ENCODE assay signal across 10 mouse cellular contexts in genomic region chr8:20598300-20599170, GRCm38 (mm10). TPM values are rescaled to one million over a fixed set of nuclear protein-coding genes. Genes with fewer than 3 reads are reported as not detected.
DNase-seq lines count a peak whose midpoint lies in the region; ATAC-seq lines count a peak whose summit lies in the region.
"Not testable (repeated sequence)": the region's sequence is repeated elsewhere in the genome, so short reads cannot be mapped to it uniquely, and the experiment has no call there.
"Had no signal": no experiment of that assay in that cellular context is flagged by ENCODE, and none has a peak within 500 bp of the region (broad histone marks: within the 10 kb centered on the region; RNA-seq: fewer than 3 reads in every experiment).

No protein-coding gene starts in this region.

- not testable (repeated sequence) for H3K27ac ChIP-seq in forebrain, embryonic 12.5 days; heart, embryonic 16.5 days (ENCODE audit: low read length); intestine, embryonic 14.5 days (ENCODE audit: low read depth); limb, embryonic 11.5 days (replicated peaks; ENCODE audit: low read depth, low read length); liver, embryonic 16.5 days (ENCODE audit: low read length); midbrain, embryonic 14.5 days (replicated peaks; ENCODE audit: low read depth, low read length)

- H3K9ac ChIP-seq in forebrain, embryonic 12.5 days; heart, embryonic 16.5 days (ENCODE audit: low read length); intestine, embryonic 14.5 days (ENCODE audit: low read length); limb, embryonic 11.5 days (ENCODE audit: low read length); liver, embryonic 16.5 days (ENCODE audit: low read depth, low read length); midbrain, embryonic 14.5 days (replicated peaks; ENCODE audit: low read length): not testable (repeated sequence)

- not testable (repeated sequence) for H3K4me1 ChIP-seq in forebrain, embryonic 12.5 days; heart, embryonic 16.5 days (ENCODE audit: control insufficient read depth, insufficient read depth, low read length); intestine, embryonic 14.5 days (replicated peaks; ENCODE audit: control insufficient read depth, insufficient read depth, low read length); limb, embryonic 11.5 days (ENCODE audit: control insufficient read depth, insufficient read depth, low read length); liver, embryonic 16.5 days (ENCODE audit: control insufficient read depth, low read depth, low read length); midbrain, embryonic 14.5 days (ENCODE audit: control insufficient read depth, insufficient read depth, low read length)

- 82% methylated on average over 9 of the region's 10 CpGs for WGBS in forebrain, embryonic 12.5 days
- 79% methylated on average over 5 of the region's 10 CpGs for WGBS in heart, embryonic 16.5 days
- WGBS in intestine, embryonic 14.5 days = 78% methylated on average over 5 of the region's 10 CpGs
- WGBS in limb, embryonic 11.5 days = 84% methylated on average over 5 of the region's 10 CpGs
- WGBS in liver, embryonic 16.5 days (ENCODE audit: insufficient replicate concordance) = 55% methylated on average over 5 of the region's 10 CpGs
- WGBS in midbrain, embryonic 14.5 days = 84% methylated on average over 5 of the region's 10 CpGs

- H3K27me3 ChIP-seq in forebrain, embryonic 12.5 days; heart, embryonic 16.5 days (ENCODE audit: control insufficient read depth, insufficient read depth, low read length); intestine, embryonic 14.5 days (replicated peaks; ENCODE audit: control insufficient read depth, insufficient read depth, low read length); limb, embryonic 11.5 days (ENCODE audit: control insufficient read depth, insufficient read depth, low read length); liver, embryonic 16.5 days (ENCODE audit: control insufficient read depth, insufficient read depth, low read depth, low read length); midbrain, embryonic 14.5 days (ENCODE audit: control insufficient read depth, insufficient read depth, low read length): not testable (repeated sequence)

- not testable (repeated sequence) for H3K36me3 ChIP-seq in forebrain, embryonic 12.5 days (replicated peaks); heart, embryonic 16.5 days (ENCODE audit: control insufficient read depth, insufficient read depth); intestine, embryonic 14.5 days (ENCODE audit: control insufficient read depth, insufficient read depth, low read length); limb, embryonic 11.5 days (ENCODE audit: control insufficient read depth, insufficient read depth, low read length); liver, embryonic 16.5 days (ENCODE audit: control insufficient read depth, insufficient read depth); midbrain, embryonic 14.5 days (ENCODE audit: control insufficient read depth, insufficient read depth, low read length)

- DNase-seq in intestine, embryonic 14.5 days (ENCODE audit: low spot score); limb, embryonic 11.5 days (ENCODE audit: low spot score); midbrain, embryonic 14.5 days: not testable (repeated sequence)

- peak; percentile 76 for ATAC-seq in forebrain, embryonic 12.5 days (ENCODE audit: low FRiP score)
- ATAC-seq in heart, embryonic 16.5 days (replicated peaks; ENCODE audit: extremely low read depth, insufficient read depth, low FRiP score) = peak; percentile 41; the same call in 1 of the 2 replicates
- ATAC-seq in intestine, embryonic 14.5 days (replicated peaks; ENCODE audit: low FRiP score, low TSS enrichment, low read depth) = peak; percentile 86
- ATAC-seq in limb, embryonic 11.5 days (ENCODE audit: insufficient number of reproducible peaks, low FRiP score, low TSS enrichment, low read depth) = peak; percentile 82
- ATAC-seq in liver, embryonic 16.5 days (ENCODE audit: low read depth) = peak; percentile 51; the same call in 1 of the 2 replicates
- peak; percentile 86 for ATAC-seq in midbrain, embryonic 14.5 days (ENCODE audit: low FRiP score, low TSS enrichment)
- peak; percentile 23; the same call in 1 of the 2 replicates for ATAC-seq in neutrophil, adult 5-6 weeks (ENCODE audit: extremely low read depth, insufficient number of reproducible peaks, low FRiP score, poor library complexity, severe bottlenecking)

- H3K4me2 ChIP-seq in forebrain, embryonic 12.5 days; heart, embryonic 16.5 days (ENCODE audit: low read depth, low read length); intestine, embryonic 14.5 days (ENCODE audit: low read length); limb, embryonic 11.5 days (ENCODE audit: low read depth, severe bottlenecking); liver, embryonic 16.5 days (ENCODE audit: low read depth, low read length); midbrain, embryonic 14.5 days (ENCODE audit: low read length): not testable (repeated sequence)

- H3K4me3 ChIP-seq in forebrain, embryonic 12.5 days (replicated peaks); heart, embryonic 16.5 days (ENCODE audit: low read length); intestine, embryonic 14.5 days (ENCODE audit: low read depth, low read length); limb, embryonic 11.5 days (ENCODE audit: low read depth, low read length); liver, embryonic 16.5 days (ENCODE audit: low read depth, low read length); midbrain, embryonic 14.5 days (replicated peaks; ENCODE audit: low read depth, low read length): not testable (repeated sequence)

- H3K9me3 ChIP-seq in forebrain, embryonic 12.5 days; heart, embryonic 16.5 days (replicated peaks; ENCODE audit: control insufficient read depth, low read length); intestine, embryonic 14.5 days (ENCODE audit: control insufficient read depth, low read length); limb, embryonic 11.5 days (ENCODE audit: control insufficient read depth, low read length); liver, embryonic 16.5 days (replicated peaks; ENCODE audit: control insufficient read depth, low read length); midbrain, embryonic 14.5 days (ENCODE audit: control insufficient read depth, low read length): not testable (repeated sequence)

RNA-seq across cellular contexts. Expression of gene Gm21119, which starts 16.2 kb away (rescaled TPM):
- polyA plus RNA-seq in forebrain, embryonic 12.5 days (2016; fragmentation: Nextera tagmentation; extraction: Ambion mirVana) = not detected in 2 replicates
- polyA plus RNA-seq in heart, embryonic 16.5 days (2015; fragmentation: Nextera tagmentation; extraction: Ambion mirVana) = 0.21 and 0.22 TPM in 2 replicates
- polyA plus RNA-seq in intestine, embryonic 14.5 days (2014; fragmentation: Nextera tagmentation; extraction: Ambion mirVana) = 1.2 and 1.9 TPM in 2 replicates
- not detected in 2 replicates for polyA plus RNA-seq in limb, embryonic 11.5 days (2014; fragmentation: Nextera tagmentation; extraction: Ambion mirVana)
- not detected in 2 replicates for polyA plus RNA-seq in liver, embryonic 16.5 days (2015; fragmentation: Nextera tagmentation; extraction: Ambion mirVana)
- 0.12 TPM in 1 of 2 replicates, not detected in the other for polyA plus RNA-seq in midbrain, embryonic 14.5 days (2014; fragmentation: Nextera tagmentation; extraction: Ambion mirVana)
- 0.23 and 0.61 TPM in 2 replicates for total RNA-seq in neutrophil, adult 5-6 weeks (2017)
- polyA plus RNA-seq: CD4-positive, CD25-positive, alpha-beta regulatory T cell, adult 4 months; forebrain, embryonic 10.5 days; hindbrain, embryonic 10.5 days had no signal

Comparison
In these comparisons a context has a peak if more than half of its experiments do, and no peak if none do; other contexts are left out.
1. ATAC-seq: peak in every context shown above with its lines; median percentile 86 in intestine, embryonic 14.5 days; 86 in midbrain, embryonic 14.5 days; 82 in limb, embryonic 11.5 days; 76 in forebrain, embryonic 12.5 days; 51 in liver, embryonic 16.5 days; 41 in heart, embryonic 16.5 days; 23 in neutrophil, adult 5-6 weeks.